Mouse (Mus musculus): Measurements from ENCODE around the gene Pard3. TPM values are rescaled to one million over a fixed set of nuclear protein-coding genes. Genes with fewer than 3 reads are reported as not detected.

Gene Pard3
- polyA plus RNA-seq, 1 experiment from 2014 or later, result 30.0 TPM

DNA sequence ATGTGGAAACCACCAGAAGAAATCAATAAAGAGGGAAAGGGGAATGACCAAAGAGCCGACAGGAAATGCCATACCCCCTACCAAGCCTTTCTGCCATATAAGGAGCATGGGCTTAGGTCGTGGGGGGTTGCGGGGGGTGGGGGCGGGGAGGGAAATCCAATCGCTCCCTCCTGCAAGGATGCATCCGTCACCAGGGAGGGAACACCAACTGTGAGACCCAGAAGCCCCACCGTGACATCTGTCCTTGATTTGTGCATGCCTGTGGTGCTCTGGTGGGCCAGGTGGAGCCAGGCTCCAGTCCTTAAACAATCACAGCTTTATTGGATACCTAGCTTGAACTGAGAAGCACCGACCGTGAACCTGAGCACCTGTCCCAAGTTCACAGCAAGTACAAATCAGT is 24.7 kb downstream of the Pard3 start:
- Histone ChIP-seq H3K9me3 (ENCODE audit: control insufficient read depth, low read length) (no peaks in the 10 kb centered on the region), H3K27me3 (ENCODE audit: control insufficient read depth, insufficient read depth, low read length) (no peaks in the 10 kb centered on the region), H3K27ac (replicated peaks) (no peak overlapping the region), H3K4me3 (ENCODE audit: low read depth, low read length) (no peak overlapping the region), H3K4me2 (replicated peaks; ENCODE audit: low read depth) (no peak overlapping the region), H3K4me1 (replicated peaks; ENCODE audit: control insufficient read depth, insufficient read depth) (peaks cover 11% of the 10 kb centered on the region; the same call in 1 of the 2 replicates), H3K36me3 (ENCODE audit: control insufficient read depth, insufficient read depth, low read length) (no peaks in the 10 kb centered on the region), H3K9ac (ENCODE audit: low read length) (no peak overlapping the region)
- ATAC-seq (ENCODE audit: low FRiP score, low TSS enrichment) (no peak), DNase-seq (ENCODE audit: low spot score) (no peak)
- TF ChIP-seq CTCF (IDR thresholded peaks at IDR 0.05; ENCODE audit: low read depth) (no peak), EP300 (optimal IDR thresholded peaks at IDR 0.05) (no peak)
- WGBS, result 22% methylated on average over 9 of the region's 9 CpGs

DNA sequence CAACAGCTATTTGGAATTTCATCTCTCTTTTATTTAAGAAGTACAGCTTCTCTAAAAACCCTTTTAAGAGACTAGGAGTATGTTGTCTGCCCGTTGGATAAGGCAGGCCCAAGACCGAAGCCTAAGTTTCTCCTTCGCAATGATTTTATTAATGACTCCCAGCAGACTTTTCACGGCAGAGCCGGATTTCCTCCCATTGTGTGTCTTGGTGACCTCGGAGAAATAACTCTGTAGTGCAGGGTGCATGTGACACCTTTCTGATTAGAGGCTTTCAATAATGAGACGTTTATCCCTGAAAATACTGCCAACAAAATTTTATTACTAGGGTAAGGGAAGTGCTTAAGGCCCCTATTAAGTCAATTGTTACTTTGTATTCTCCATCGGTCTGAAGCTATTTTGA is 25.3 kb downstream of the Pard3 start:
- H3K4me1 ChIP-seq (replicated peaks; ENCODE audit: control insufficient read depth, insufficient read depth), result peaks cover 11% of the 10 kb centered on the region; the same call in 1 of the 2 replicates

DNA sequence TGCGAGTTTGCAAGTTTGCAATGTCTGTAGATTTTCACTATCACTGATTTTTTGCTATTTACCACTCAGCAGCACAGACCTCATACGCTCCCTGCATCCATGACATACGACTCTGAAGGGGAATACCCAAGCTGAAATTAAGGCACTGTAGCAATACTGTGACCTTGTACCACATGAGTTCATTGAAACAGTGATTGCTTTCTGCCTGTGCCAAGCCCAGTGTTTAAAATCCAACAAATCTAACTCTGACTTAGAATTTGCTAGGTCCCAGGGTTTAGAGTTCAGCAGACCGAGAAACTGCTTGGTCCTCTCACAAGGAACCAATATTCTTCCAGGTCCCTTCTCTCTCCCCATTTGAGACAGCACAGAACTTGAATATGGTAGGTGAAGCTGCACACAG is 26.7 kb downstream of the Pard3 start:
- Histone ChIP-seq H3K9me3 (ENCODE audit: control insufficient read depth, low read length) (no peaks in the 10 kb centered on the region), H3K27ac (replicated peaks) (no peak overlapping the region), H3K36me3 (ENCODE audit: control insufficient read depth, insufficient read depth, low read length) (no peaks in the 10 kb centered on the region), H3K4me1 (replicated peaks; ENCODE audit: control insufficient read depth, insufficient read depth) (peaks cover 11% of the 10 kb centered on the region; the same call in 1 of the 2 replicates), H3K9ac (ENCODE audit: low read length) (no peak overlapping the region), H3K27me3 (ENCODE audit: control insufficient read depth, insufficient read depth, low read length) (no peaks in the 10 kb centered on the region), H3K4me3 (ENCODE audit: low read depth, low read length) (no peak overlapping the region), H3K4me2 (replicated peaks; ENCODE audit: low read depth) (no peak overlapping the region)
- TF ChIP-seq CTCF (IDR thresholded peaks at IDR 0.05; ENCODE audit: low read depth) (no peak), EP300 (optimal IDR thresholded peaks at IDR 0.05) (no peak)
- ATAC-seq (ENCODE audit: low FRiP score, low TSS enrichment), result no peak
- 73% methylated on average over 4 of the region's 4 CpGs for WGBS
- DNase-seq (ENCODE audit: low spot score), result no peak

More for the DNA sequence above, 25.3 kb downstream of the Pard3 start:
- Histone ChIP-seq H3K27me3 (ENCODE audit: control insufficient read depth, insufficient read depth, low read length) (no peaks in the 10 kb centered on the region), H3K27ac (replicated peaks) (no peak overlapping the region), H3K9me3 (ENCODE audit: control insufficient read depth, low read length) (no peaks in the 10 kb centered on the region), H3K36me3 (ENCODE audit: control insufficient read depth, insufficient read depth, low read length) (no peaks in the 10 kb centered on the region), H3K4me2 (replicated peaks; ENCODE audit: low read depth) (no peak overlapping the region), H3K9ac (ENCODE audit: low read length) (no peak overlapping the region), H3K4me3 (ENCODE audit: low read depth, low read length) (no peak overlapping the region)
- ATAC-seq (ENCODE audit: low FRiP score, low TSS enrichment), result no peak
- TF ChIP-seq EP300 (optimal IDR thresholded peaks at IDR 0.05) (no peak), CTCF (IDR thresholded peaks at IDR 0.05; ENCODE audit: low read depth) (no peak)
- DNase-seq (ENCODE audit: low spot score), result no peak
- WGBS, result 43% methylated on average over 8 of the region's 8 CpGs

DNA sequence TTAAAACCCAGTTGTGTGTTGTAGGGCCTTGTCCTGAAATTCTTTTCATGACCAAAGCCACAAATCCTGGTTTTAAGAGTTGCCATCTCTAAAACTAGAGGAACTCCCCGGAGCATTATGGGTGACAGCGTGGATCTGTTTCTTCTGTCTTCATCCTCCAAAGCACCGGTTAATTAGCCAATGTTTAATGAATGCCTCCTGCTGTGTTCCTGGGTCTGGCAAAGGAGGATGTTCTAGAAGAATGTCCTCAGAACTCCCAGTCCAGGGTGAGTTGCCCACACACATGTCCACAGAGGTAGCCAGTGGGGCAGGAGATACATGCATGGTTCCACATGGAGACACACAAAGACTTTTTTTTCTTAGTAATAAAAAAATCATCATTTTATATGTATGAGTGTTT is 28.2 kb downstream of the Pard3 start:
- ATAC-seq (ENCODE audit: low FRiP score, low TSS enrichment), result no peak
- no peak for DNase-seq (ENCODE audit: low spot score)
- H3K4me1 ChIP-seq (replicated peaks; ENCODE audit: control insufficient read depth, insufficient read depth), result peaks cover 11% of the 10 kb centered on the region; the same call in 1 of the 2 replicates
- H3K9ac ChIP-seq (ENCODE audit: low read length), result no peak overlapping the region
- H3K27ac ChIP-seq (replicated peaks), result peak overlapping the region; percentile 46
- no peak for TF ChIP-seq EP300 (optimal IDR thresholded peaks at IDR 0.05)
- TF ChIP-seq CTCF (IDR thresholded peaks at IDR 0.05; ENCODE audit: low read depth), result no peak
- H3K4me2 ChIP-seq (replicated peaks; ENCODE audit: low read depth), result no peak overlapping the region
- no peaks in the 10 kb centered on the region for H3K36me3 ChIP-seq (ENCODE audit: control insufficient read depth, insufficient read depth, low read length)
- no peaks in the 10 kb centered on the region for H3K27me3 ChIP-seq (ENCODE audit: control insufficient read depth, insufficient read depth, low read length)
- H3K4me3 ChIP-seq (ENCODE audit: low read depth, low read length), result no peak overlapping the region
- WGBS, result 85% methylated on average over 3 of the region's 3 CpGs
- H3K9me3 ChIP-seq (ENCODE audit: control insufficient read depth, low read length), result no peaks in the 10 kb centered on the region

DNA sequence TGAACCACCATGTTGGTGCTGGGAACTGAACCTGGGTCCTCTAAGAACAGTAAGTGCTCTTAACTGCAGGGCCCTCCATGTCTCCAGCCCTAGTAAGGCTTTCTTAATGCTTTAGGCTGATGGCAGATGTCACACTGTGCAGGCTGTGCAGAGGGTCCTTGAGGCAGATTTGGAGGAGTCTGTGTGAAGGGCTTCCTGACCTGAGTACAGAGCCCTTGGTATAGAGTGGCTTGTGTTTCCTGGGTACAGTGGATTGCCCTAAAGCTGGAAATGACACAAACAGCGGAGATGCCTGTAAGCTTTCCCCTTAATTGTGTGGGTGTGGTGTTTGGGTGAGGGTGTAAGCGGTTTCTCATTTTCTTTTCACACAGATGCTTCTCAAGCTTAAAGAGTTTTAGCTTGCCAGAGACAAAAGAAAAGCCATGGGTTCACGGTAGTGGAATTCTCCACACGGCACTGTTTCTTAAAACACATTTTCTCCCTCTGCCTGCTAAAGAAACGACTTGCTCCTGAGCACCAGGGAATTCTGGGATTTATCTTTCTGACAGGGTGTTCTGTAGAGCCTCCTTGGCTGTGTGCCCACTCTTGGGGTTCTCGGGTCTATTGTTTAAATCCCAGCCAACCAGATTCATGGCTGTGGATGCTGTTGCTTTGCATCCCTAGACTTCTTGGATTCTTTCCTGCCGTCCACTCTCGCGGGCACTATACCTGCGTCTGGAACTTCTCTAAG is 28.9 kb downstream of the Pard3 start:
- H3K27ac ChIP-seq (replicated peaks), result peak overlapping the region; percentile 46
- no peaks in the 10 kb centered on the region for H3K36me3 ChIP-seq (ENCODE audit: control insufficient read depth, insufficient read depth, low read length)
- H3K4me1 ChIP-seq (replicated peaks; ENCODE audit: control insufficient read depth, insufficient read depth), result peaks cover 11% of the 10 kb centered on the region; the same call in 1 of the 2 replicates
- no peaks in the 10 kb centered on the region for H3K27me3 ChIP-seq (ENCODE audit: control insufficient read depth, insufficient read depth, low read length)
- WGBS, result 19% methylated on average over 10 of the region's 10 CpGs
- DNase-seq (ENCODE audit: low spot score), result no peak
- peak overlapping the region; percentile 33; the same call in 1 of the 2 replicates for H3K4me2 ChIP-seq (replicated peaks; ENCODE audit: low read depth)
- H3K4me3 ChIP-seq (ENCODE audit: low read depth, low read length), result no peak overlapping the region
- no peak overlapping the region for H3K9ac ChIP-seq (ENCODE audit: low read length)
- TF ChIP-seq EP300 (optimal IDR thresholded peaks at IDR 0.05) (no peak), CTCF (IDR thresholded peaks at IDR 0.05; ENCODE audit: low read depth) (no peak)
- peak; percentile 24; the same call in 1 of the 2 replicates for ATAC-seq (ENCODE audit: low FRiP score, low TSS enrichment)
- no peaks in the 10 kb centered on the region for H3K9me3 ChIP-seq (ENCODE audit: control insufficient read depth, low read length)

DNA sequence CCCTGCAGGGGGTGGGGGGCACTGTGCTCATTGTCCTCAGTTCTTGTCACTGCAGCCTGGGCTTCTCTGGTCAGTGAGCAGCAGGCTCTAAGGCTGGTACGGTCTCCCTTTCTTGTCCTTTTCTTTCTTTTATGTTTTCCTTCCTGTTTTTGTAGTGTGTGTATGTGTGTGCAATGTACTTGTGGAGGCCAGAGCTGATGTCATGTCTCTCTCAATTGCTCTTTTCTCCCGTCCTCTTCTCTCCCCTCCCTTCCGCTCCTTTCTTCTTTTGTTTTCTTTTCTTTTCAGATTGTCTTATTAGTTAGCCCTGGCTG is 29.4 kb downstream of the Pard3 start:
- TF ChIP-seq EP300 (optimal IDR thresholded peaks at IDR 0.05) (no peak), CTCF (IDR thresholded peaks at IDR 0.05; ENCODE audit: low read depth) (no peak)
- ATAC-seq (ENCODE audit: low FRiP score, low TSS enrichment) (no peak), DNase-seq (ENCODE audit: low spot score) (no peak)
- no peak overlapping the region for H3K9ac ChIP-seq (ENCODE audit: low read length)
- WGBS, result 54% methylated on average over 3 of the region's 3 CpGs
- no peaks in the 10 kb centered on the region for H3K36me3 ChIP-seq (ENCODE audit: control insufficient read depth, insufficient read depth, low read length)
- H3K27ac ChIP-seq (replicated peaks), result no peak overlapping the region; the same call in 1 of the 2 replicates
- H3K4me1 ChIP-seq (replicated peaks; ENCODE audit: control insufficient read depth, insufficient read depth), result peaks cover 11% of the 10 kb centered on the region; the same call in 1 of the 2 replicates
- H3K4me3 ChIP-seq (ENCODE audit: low read depth, low read length), result no peak overlapping the region
- no peaks in the 10 kb centered on the region for H3K9me3 ChIP-seq (ENCODE audit: control insufficient read depth, low read length)
- no peaks in the 10 kb centered on the region for H3K27me3 ChIP-seq (ENCODE audit: control insufficient read depth, insufficient read depth, low read length)
- peak overlapping the region; percentile 33; the same call in 1 of the 2 replicates for H3K4me2 ChIP-seq (replicated peaks; ENCODE audit: low read depth)

Measured in stomach, postnatal 0 days (tissue).